Mouse (Mus musculus) left cerebral cortex, postnatal 36 days (tissue): Measurements from ENCODE around the gene Akr1b3. TPM values are rescaled to one million over a fixed set of nuclear protein-coding genes. Genes with fewer than 3 reads are reported as not detected.

Source experiments
- DNase-seq, 2 experiments: peaks; one replicate each; pipeline ENCODE4 v3.0.0; 2021 to 2022; ENCODE audit warnings: low spot score in 2 of 2, mixed read lengths in 1 of 2
- intact Hi-C: fragments of 180-260 bp; cut with DNase I; formaldehyde crosslinking; loops from one replicate; pipeline ENCODE4 v1.15.1; 2025
- total RNA-seq, 2 experiments: library from RNA; stranded (reverse); gene quantifications; 2 replicates each; pipeline ENCODE4 v1.2.3; 2021

The Akr1b3 gene
- total RNA-seq, 2 experiments from 2014 or later = 42.6 to 47.6 TPM

GRCm38 (mm10) chr6:34274346-34274745 lies 42.9 kb downstream of the Akr1b3 start:
- intact Hi-C loops = no loop called here
- no peak for DNase-seq

GRCm38 (mm10) chr6:34273073-34273472 lies 44.2 kb downstream of the Akr1b3 start:
- no peak for DNase-seq
- intact Hi-C loops = no loop called here

- no peak for DNase-seq
- intact Hi-C loops = no loop called here
These were observed 44.8 kb downstream of the Akr1b3 start for GRCm38 (mm10) chr6:34272462-34272861.

GRCm38 (mm10) chr6:34270717-34271116 lies 46.6 kb downstream of the Akr1b3 start:
- intact Hi-C loops = no loop called here
- DNase-seq = no peak

- intact Hi-C loops = no loop called here
- no peak for DNase-seq
These were observed 58.7 kb downstream of the Akr1b3 start for GRCm38 (mm10) chr6:34258546-34258945.

Other genes with a start within 250 kb of the Akr1b3 start
- gene Slc35b4, start 140.4 kb downstream of the Akr1b3 start, total RNA-seq = 10 to 100 TPM; 58.9 to 59.3 TPM
- gene Akr1b8, start 36.6 kb upstream of the Akr1b3 start, total RNA-seq = under 1 TPM; 0.68 to 0.69 TPM
- gene Akr1b10, start 66.7 kb upstream of the Akr1b3 start, total RNA-seq = 10 to 100 TPM; 19.7 to 21.6 TPM
- gene Akr1b7, start 94.9 kb upstream of the Akr1b3 start, total RNA-seq = not detected
- gene Bpgm, start 158.7 kb upstream of the Akr1b3 start, total RNA-seq = 10 to 100 TPM; 63.2 to 70.6 TPM